Mouse (Mus musculus): ENCODE data around the gene Fcer2a.

Fcer2a gene

DNA sequence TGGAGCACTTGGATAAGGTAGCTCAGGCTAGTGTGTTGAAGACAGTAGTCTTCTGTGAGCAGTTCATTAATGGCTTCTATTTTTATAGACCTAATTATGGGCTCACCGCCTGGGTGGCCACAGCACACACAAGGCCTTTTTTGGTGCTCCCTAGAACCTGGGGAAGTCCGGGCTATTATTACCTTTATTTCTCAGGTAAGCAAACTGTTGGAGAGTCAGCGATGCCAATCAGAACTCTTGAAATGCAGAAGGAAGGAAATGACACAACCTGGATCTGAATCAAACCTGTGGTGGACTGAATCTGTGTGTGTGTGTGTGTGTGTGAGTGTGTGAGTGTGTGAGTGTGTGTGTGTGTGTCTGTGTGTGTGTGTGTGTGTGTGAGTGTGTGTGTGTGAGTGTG, at the start of gene Fcer2a:
TSS of gene Fcer2a (minus strand) at position 55 of the 400 bp plus-strand sequence.
- no peak for DNase-seq (ENCODE audit: low spot score)

DNA sequence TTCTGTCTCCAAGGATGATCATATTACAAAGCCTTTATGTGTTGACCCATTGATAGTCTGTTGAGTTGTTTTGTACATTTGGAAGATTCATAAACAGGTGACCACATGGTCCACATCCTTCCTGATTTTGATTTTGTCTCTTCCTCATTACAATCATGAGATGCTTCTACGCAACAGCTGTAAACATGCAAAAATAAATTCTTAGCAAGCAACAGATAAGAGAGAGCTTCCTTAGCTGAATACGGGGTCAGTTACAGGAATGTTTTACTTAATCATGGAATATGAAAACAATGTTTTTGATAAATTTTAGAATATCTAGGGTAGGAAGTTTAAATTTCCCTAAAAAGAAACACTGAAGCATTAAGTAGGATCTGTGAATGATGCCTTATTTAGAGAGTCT, 43.0 kb upstream of the Fcer2a start:
- DNase-seq (ENCODE audit: low spot score), result no peak

DNA sequence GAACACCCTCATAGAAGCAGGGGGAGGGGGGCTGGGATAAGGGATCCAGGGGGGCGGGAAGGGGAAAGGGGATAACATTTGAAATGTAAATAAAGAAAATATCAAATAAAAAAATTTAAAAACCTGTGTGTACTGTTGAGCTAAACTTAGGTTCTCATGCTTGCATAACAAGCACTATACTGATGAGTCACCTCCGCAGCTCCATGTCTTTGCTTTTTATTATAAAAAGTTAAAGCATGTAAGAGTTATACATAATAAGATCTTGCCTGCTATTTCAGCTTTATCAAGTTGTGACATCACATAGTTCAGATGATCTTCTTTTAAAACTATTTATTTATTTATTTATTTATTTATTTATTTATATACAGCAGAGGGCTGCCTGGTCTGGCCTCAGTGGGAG, 41.6 kb upstream of the Fcer2a start:
- DNase-seq (ENCODE audit: low spot score), result no peak

DNA sequence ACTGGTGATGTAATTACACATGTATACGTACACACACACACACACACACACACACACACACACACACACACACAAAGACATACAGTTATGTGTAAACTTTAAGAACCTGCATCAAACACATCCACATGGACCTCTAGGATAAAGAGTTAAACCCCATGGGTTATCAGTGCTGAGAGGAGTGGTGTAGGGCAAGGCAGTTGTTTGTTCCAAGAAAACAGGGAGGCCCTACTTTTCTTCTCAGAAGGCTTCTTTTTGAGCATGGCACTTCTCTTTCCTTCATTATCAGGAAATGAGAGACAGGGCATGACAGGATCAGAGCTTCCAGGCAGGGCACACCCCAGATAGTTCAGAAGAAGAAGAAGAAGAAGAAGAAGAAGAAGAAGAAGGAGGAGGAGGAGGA, 40.1 kb upstream of the Fcer2a start:
- no peak for DNase-seq (ENCODE audit: low spot score)

DNA sequence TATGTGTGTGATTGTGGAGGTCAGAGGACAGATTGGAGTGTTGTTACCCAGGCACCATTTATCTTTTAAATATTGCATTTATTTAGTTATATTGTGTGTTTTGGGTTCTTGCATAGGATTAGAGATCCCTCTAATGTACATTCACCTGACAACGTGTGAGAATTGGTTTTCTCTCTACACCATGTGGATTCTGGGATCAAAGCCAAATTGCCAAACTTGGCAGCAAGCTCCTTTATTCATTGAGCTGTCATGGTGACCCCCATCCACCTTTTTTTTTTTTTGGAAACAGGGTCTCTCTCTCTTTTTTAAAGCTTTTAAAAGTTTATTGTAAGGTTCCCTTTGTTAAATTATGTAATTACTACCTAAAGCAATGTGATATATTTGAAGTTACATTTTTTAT, 27.1 kb upstream of the Fcer2a start:
- DNase-seq (ENCODE audit: low spot score), result no peak

DNA sequence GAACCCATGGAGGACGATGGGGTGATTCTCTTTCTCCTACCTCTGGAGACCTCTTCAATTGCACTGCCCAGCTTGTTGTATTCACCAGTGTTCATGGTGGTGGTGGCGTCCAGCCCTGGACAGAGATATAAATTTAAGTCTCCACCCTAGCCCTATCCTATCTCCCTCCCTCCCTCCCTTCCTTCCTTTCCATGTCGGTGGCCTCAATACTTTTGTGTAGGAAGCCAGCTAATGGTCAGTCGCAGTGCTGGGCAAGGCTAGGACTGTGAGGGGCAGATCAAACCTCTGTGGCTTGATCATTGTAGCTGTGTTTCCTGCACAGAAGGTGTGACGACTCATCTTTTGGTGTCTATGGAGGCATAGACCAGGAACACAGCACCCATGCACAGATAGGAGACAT, 26.6 kb upstream of the Fcer2a start, which contains the start of gene Clec4g:
TSS of gene Clec4g (minus strand) at position 101 of the 400 bp plus-strand sequence.
- no peak for DNase-seq (ENCODE audit: low spot score)

DNA sequence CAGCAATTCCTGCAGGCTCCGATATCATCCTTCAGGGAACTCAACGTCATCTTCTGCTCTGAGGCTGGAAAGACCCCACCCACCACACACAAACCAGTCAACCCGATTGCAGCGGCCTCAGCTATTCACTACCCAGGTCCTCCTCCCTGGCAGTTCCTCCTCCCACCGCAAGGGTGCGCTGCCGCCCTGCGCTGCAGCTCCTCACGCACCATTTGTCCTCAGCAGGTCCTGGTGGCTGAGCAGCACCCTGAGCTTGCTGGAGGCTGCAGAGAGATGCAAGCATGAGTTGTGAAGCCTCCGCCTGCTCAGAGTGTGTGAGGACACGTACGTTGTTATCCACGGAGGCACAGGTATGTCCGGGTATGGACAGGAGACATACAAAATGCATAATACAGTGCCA, 24.6 kb upstream of the Fcer2a start:
- DNase-seq (ENCODE audit: low spot score), result peak; percentile 17

DNA sequence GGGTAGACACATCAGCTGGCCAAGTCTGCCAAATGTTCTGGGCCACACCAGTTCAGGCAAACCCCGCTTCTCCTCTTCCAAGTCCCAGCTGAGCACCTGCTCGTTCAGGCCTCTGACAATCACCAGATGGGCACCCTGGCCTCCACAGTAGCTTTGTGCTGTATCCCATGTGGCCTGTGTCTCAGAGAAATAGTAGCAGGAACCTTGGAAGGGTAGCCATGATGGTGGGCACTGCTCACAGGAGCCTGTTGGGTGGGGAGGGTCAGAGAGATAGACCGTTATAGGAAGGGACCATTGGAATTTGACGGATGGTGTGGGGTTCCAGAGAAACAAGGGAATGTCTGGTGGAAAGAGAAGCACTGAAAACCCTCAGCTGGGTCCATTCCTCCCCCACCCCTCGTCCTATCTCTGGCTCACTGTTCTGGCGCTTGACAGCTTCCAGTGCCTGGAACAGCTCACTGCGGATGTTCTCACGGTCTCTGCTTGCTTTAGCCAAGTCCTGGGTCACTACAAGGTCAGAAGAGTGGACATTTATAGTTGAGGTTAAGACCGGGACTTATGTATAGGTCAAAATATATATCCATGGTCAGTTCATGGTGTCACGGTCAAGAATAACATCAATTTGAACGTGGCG, 23.5 kb upstream of the Fcer2a start:
- no peak for DNase-seq (ENCODE audit: low spot score)

DNA sequence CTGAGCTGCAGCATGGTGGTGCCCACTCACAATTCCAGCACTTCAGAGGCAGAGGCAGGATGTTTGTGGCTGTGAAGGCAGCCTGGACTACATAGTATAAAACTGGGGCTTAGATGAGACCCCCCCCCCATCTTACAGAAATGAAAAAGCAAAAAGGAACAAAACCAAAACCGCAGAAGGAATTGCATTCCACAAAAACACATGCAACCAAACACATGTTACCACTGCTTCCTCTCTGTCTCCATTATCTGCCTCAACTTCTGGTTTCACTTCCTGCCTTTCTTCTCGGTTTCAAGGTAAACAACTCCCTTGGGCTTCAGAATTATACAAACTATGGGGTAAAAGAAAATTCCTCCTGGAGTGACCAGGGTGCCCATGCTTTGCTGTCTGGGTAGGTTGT, 17.7 kb upstream of the Fcer2a start:
- no peak for DNase-seq (ENCODE audit: low spot score)

DNA sequence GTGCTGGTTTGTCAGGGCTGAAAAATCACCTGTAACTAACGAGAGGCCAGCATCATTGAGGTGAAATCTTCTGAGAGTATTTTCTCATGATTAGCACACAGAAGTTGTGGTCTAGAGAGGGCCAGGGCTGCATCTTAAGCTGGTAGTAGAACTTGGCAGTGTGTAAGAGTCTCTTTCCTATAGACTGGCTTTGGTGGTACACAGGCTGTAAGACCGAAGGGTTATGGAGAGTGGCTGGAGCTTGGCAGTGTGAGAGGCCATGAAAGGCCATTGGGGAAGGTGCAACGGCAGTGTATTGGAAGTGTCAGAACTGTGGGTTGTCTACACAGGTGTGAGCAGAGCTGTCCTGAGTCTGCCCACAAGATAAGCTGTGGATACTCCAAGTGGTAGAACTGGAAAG, 16.3 kb upstream of the Fcer2a start:
- DNase-seq (ENCODE audit: low spot score), result no peak

DNA sequence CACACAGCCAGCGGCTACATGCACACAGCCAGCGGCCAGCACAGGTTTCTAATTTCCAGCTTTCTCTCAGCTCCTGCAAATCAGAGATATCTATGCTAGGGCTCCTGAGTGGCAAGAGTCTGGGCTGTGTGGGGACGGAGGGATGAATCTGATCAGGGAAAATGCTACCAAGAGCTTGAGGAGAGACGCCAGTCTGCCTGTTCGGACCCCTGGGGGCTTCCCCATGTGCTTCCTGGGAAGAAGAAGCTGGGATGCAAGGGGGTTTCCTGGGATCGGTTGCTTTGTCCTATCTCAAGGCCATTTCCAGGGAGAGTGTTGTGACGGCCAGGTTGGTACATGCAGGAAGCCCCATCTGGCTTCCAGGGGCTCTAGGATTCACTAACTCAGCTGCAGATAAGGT, 13.6 kb upstream of the Fcer2a start:
- no peak for DNase-seq (ENCODE audit: low spot score)

DNA sequence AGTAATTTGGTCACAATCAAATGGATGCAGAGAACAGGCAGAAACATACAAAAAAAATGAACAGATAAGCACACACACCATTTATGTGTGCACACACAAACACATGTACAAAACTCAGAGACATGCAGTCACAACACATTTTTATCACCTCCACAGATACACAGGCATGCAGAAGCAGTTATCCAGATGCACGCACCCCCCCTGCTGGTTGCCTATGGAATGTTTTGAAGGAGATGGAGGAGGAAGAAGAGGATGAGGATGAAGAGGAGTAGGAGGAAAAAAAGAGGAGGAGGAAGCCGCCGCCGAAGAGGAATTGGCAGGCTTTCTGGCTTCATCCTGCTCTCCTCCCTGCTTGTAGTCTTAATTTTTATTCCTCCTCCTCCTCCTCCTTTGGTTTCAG, 11.7 kb upstream of the Fcer2a start:
- DNase-seq (ENCODE audit: low spot score), result no peak

DNA sequence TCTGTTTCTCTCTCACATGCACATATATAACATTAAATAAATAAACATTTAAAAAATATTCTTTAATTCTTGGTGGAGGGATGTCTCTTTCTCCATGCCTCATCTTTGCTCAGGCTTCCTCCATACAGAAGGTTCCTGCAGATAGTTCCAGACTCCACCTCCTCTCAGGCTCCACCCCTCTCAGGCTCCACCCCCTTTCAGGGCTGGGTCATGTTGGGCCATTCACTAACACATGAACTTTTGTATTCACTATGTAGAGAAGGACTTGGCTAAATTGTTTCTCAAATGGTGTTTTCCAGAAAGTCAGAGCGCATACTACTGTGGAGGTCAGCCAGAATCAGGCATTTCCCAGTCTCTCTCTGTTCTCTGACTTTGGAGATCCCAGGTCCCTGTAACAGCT, 7.5 kb upstream of the Fcer2a start:
- DNase-seq (ENCODE audit: low spot score), result no peak

DNA sequence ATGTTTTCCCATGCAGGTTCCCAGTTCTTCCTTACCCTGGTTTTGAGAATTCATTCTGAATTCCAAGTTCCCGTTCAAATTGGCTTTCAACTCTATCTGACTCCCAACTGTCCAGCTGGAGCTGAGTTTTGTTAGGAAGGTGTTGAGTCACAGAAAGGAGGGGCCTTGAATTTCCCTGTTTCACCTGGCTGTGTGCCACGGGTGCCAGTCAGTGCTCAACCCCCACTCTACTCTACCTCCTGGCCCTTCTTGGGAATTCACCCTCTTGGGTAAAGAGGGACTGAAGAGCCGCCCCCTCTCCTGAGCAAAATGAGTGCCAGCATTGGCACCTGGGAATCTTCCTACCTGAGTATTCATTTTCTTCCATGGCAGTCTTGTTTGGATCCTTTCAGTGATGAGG, 3.2 kb downstream of the Fcer2a start:
- no peak for DNase-seq (ENCODE audit: low spot score)

DNA sequence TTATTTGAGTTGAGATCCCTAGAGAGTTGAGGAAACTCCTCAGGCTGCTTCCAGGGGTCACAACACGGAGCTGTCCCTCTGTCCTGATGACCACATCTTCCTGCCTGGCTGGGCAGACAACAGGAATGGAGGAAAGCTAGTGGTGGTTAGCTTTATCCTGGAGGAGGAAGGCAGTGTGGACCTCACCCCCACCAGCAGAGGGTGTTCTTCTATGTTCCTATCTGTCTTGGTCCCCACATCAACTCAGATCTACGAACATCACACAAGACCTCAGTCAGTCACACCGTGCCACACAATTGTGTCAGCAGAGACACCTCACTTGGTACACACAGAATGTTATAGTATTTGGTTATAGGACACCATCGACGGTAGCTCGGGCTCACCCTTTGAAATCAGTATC, 6.4 kb downstream of the Fcer2a start:
- no peak for DNase-seq (ENCODE audit: low spot score)

DNA sequence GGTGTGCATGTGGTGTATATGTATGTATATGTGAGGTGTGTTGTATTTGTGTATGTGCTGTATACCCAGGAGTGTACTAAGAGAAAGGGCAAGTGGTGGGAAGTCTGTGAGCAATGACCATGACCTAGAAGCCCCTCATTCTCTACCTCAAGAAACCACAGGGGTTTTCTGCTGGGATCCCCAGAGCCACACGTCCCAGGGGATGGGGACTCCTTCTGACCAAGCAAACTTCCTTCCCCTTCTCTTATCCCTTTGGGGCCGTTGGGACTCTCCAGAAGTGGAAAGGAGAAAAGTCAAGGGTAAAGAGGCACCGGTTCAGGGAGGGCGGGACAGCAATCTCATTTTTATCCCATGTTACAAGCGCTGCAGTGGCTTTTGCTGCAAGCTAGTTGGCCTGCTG, 8.6 kb downstream of the Fcer2a start:
- no peak for DNase-seq (ENCODE audit: low spot score)

DNA sequence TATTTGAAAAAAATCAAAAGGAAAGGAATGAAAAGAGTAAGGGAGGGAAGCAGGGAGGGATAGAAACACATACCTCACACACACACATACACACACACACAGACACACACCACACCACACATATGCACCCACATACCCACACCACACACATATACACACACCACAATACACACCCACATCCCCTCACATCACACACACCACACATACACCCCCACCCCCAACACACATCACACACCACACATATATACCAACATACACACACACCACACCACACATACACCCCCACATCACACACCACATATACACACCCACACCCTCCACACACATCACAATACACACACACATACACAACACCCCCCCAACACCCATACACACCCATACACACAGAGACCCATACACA, 9.4 kb downstream of the Fcer2a start:
- DNase-seq (ENCODE audit: low spot score), result no peak

DNA sequence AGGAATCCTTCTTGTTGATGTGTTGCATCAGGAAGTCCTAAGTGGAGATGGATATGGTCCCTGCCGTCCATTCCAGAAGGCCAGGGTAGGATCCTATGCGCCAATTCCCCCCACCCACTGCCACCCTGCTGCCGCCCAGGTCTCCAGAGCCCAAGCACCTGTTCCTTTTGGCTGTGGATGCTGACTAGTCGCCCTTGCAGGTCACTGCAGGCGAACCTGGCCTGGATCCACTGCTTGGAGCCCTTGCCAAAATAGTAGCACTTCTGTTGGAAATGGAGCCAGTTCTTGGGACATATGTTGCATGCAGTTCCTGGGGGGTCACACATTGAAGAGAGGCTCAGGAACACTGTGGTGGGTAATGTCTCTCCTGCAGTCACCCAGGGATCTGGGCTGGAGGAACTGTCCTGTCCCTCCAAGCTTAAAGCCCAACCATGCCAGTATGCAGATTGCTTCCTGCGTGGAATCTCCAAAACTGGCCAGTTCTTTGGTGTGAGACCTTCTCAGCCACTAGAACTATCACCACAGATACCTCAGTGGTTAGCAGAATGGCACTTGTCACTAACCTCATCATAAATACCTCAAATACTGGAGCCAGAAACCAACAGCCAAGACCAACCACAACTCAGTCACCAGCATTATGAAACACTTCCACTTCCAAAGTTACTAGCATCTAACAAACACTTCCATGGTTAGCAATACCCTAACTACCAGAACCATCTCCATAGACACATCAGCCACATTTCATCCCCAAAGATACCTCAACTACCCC, 10.4 kb downstream of the Fcer2a start:
- DNase-seq (ENCODE audit: low spot score), result no peak

DNA sequence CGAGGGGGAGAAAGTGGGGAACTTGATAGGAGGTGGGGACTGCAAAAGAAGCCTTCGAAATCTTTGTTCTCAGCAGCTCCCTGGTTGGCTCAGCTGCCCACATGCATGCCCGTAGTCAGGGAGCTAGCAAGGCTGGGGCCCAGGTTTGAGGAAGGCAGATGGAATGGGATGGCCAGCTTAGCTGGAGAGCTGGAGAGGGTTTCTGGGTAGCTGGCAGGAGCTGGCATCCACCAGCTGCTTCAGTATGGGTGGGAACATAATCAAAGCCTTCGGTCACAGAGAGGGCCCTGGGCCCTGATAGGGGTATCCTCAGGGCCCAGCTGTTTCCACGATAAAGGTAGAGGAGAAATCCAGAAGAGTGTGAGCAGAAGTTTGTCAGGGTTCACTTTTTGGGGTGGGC, 11.5 kb downstream of the Fcer2a start:
- no peak for DNase-seq (ENCODE audit: low spot score)

DNA sequence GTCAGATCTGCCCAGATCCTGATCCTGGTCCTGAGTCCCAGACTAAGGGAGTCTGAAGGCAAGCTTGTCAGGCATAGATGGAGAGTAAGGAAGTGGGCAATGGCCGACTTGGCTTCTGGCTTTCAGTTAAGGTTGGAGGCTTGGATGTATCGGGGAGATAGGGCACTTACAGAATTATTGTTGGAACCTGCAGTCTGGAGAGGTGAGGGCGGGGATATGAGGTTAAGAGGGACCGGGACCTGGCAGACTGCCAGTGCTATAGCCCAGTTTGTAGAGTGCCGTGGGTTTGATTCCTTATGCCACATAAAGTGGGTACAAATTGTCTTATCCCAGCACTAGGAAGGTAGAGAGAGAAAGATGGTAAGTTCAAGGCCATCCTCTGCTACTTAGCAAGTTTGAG, 14.3 kb downstream of the Fcer2a start:
- no peak for DNase-seq (ENCODE audit: low spot score)

DNA sequence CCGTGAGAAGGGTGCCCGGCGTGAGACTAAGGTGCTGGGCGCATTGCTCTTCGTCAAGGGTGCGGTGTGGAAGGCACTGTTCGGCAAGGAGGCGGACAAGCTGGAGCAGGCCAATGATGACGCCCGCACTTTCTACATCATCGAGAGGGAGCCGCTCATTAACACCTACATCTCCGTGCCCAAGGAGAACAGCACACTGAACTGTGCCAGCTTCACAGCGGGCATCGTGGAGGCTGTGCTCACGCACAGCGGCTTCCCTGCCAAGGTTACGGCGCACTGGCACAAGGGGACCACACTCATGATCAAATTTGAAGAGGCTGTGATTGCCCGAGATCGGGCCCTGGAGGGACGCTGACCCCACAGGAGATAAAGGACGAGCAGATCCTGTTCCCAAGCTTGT, 14.7 kb downstream of the Fcer2a start:
- no peak for DNase-seq (ENCODE audit: low spot score)

DNA sequence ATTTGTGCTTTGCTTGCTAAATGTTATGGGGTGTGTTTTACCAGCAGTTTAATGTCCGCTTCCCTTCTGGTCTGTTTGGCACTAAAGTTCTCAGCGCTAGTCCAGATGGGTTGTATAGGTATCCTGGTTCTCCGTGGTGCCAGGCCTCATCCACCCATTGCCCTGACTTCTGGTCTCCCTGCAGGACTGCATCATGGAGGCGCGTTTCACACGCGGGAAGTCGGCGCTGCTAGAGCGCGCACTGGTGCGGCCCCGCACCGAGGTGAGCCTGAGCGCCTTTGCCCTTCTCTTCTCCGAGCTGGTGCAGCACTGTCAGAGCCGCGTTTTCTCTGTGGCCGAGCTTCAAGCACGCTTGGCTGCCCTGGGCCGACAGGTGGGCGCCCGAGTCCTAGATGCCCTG, 15.1 kb downstream of the Fcer2a start:
- no peak for DNase-seq (ENCODE audit: low spot score)

DNA sequence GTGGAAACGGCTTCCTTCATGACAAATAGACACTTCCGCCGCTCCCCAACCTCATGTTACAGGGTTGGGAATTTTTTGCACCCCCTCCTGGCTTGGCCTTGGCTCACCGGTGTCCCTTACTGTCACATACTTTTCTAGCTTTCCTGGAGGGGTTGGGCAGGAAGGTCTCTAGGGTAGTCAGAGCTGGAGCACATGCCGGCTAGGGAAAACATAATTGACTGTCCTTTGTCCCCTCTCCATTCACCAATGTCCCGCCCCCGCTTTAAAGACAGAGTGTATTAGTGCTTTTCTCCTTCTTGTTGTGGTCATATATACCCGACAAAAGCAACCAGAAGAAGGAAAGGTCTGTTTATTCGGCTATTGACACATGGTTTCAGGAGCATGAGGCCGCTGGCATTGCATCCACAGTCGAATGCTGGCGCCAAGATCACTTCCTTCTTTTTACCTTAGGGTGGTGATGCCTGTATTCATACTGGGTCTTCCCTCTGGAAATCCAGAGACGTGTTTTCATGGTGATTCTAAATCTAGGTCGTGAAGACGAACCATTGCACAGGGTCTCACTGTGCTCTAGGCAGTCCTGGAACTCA, 16.9 kb downstream of the Fcer2a start:
- DNase-seq (ENCODE audit: low spot score), result peak; percentile 60
